ENCODE assay signal across 8 mouse cellular contexts in the genomic region with DNA sequence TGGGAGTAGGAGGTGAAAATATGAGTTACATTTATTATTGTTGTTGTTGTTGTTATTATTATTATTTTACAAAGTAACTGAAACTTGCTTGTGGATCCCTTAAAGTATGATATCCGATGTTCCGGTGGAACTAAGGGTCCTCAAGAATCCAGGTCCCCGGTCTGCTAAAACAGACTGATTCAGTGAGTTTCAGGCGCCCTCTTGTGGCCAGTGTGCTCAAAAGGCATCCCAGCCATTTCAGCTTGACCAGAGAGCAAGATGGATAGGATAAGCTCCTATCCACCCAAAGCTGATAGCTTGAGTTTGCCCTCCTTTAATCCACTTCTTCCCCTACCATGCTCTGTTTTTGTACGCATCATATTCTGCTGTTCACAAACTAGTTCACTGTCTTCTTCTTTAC. TPM values are rescaled to one million over a fixed set of nuclear protein-coding genes. Genes with fewer than 3 reads are reported as not detected.
DNase-seq lines count a peak whose midpoint lies in the region; ATAC-seq and TF ChIP-seq lines count a peak whose summit lies in the region.

No protein-coding gene starts in this region.

- ATAC-seq in erythroid progenitor cell, adult 5-6 weeks (replicated peaks; ENCODE audit: low FRiP score, poor library complexity, severe bottlenecking) = no peak

- in situ Hi-C loops in ES-E14 (cut with MboI; ENCODE audit: low sequenced_read_pairs in 2 of 2, unreplicated experiment in 2 of 2) = loop anchor here (5.0 to 25.0 kb wide), 3 partner anchors 182 to 362 kb away; no protein-coding TSS in a partner anchor

- H3K9me3 ChIP-seq in ES-E14 (ENCODE audit: control insufficient read depth, insufficient read depth, low read depth, low read length) = no peaks in the 10 kb centered on the region

- no peak overlapping the region for H3K9ac ChIP-seq in ES-E14 (ENCODE audit: insufficient read depth, low read depth, low read length, poor library complexity, severe bottlenecking)

- no peaks in the 10 kb centered on the region; a peak in 1 of 4 replicates for H3K4me1 ChIP-seq in ES-E14 (ENCODE audit: control insufficient read depth in 2 of 2, insufficient read depth in 2 of 2, low read length in 2 of 2, poor library complexity in 1 of 2)

- H3K27ac ChIP-seq in ES-E14 (ENCODE audit: insufficient read depth, low read depth, low read length, poor library complexity, severe bottlenecking) = no peak overlapping the region

- DNase-seq in A20 (ENCODE audit: low read depth, low spot score) (peak; percentile 74), ES-E14 (ENCODE audit: low read depth, low spot score) (peak; percentile 64)
- peak; percentile 66 to 74 for DNase-seq in cerebellum, adult 18-20 months
- peak; percentile 74 to 82 for DNase-seq in frontal cortex, postnatal 36 days (ENCODE audit: low spot score in 2 of 2)
- peak; percentile 82 for DNase-seq in layer of hippocampus, adult 11-12 months (ENCODE audit: low spot score)
- DNase-seq in lung, postnatal 25 days (ENCODE audit: low spot score) = peak; percentile 62
- DNase-seq in right cerebral cortex, postnatal 25 days = peak; percentile 60

- H3K36me3 ChIP-seq in ES-E14 (ENCODE audit: control insufficient read depth, insufficient read depth, low read length, poor library complexity, severe bottlenecking) = no peaks in the 10 kb centered on the region

- H3K4me3 ChIP-seq in ES-E14 (ENCODE audit: insufficient read depth in 1 of 2, low read depth in 1 of 2, low read length in 2 of 2, poor library complexity in 1 of 2, severe bottlenecking in 1 of 2) = no peak overlapping the region

TF ChIP-seq in ES-E14, 5 proteins besides CTCF, POLR2A, EP300 and RAD21:
- TF ChIP-seq MAFK (IDR thresholded peaks at IDR 0.05; ENCODE audit: insufficient read depth, low read depth, low read length) (no peak), CHD2 (IDR thresholded peaks at IDR 0.05; ENCODE audit: low read depth, low read length) (no peak), ZNF384 (IDR thresholded peaks at IDR 0.05; ENCODE audit: low read depth, low read length) (no peak), ZC3H11A (IDR thresholded peaks at IDR 0.05; ENCODE audit: borderline replicate concordance, low read depth, low read length) (peak; percentile 96)

RNA-seq across cellular contexts. Expression of gene Cdca7l, which starts 35.0 kb away (rescaled TPM):
- total RNA-seq in ES-E14 (2012; rRNA removed) = 20.2 and 20.5 TPM in 2 replicates
- total RNA-seq in erythroid progenitor cell, adult 5-6 weeks (2015; ENCODE audit: low replicate concordance) = 5.9 and 7.6 TPM in 2 replicates
- 16.7 and 17.9 TPM in 2 replicates for total RNA-seq in erythroid progenitor cell, adult 5-6 weeks (2017; ENCODE audit: low replicate concordance)
